Mouse (Mus musculus): ENCODE measurements around the gene Nr2e1. TPM values are rescaled to one million over a fixed set of nuclear protein-coding genes. Genes with fewer than 3 reads are reported as not detected.

Nr2e1 gene
- polyA plus RNA-seq, 1 experiment, result not detected

- Histone ChIP-seq H3K4me3 (ENCODE audit: control insufficient read depth, insufficient read depth, low read length) (no peak overlapping the region), H3K27ac (ENCODE audit: control insufficient read depth, insufficient read depth, low read length) (no peak overlapping the region), H3K4me1 (replicated peaks; ENCODE audit: control insufficient read depth, insufficient read depth, low read length) (no peaks in the 10 kb centered on the region), H3K27me3 (ENCODE audit: control insufficient read depth, insufficient read depth, low read length) (peaks cover 21% of the 10 kb centered on the region), H3K36me3 (ENCODE audit: control insufficient read depth, insufficient read depth, low read length) (no peaks in the 10 kb centered on the region)
- no peak for TF ChIP-seq POLR2A (IDR thresholded peaks at IDR 0.05; ENCODE audit: control insufficient read depth, extremely low read depth, insufficient read depth, low read length, poor library complexity)
- no peak for TF ChIP-seq CTCF (IDR thresholded peaks at IDR 0.05; ENCODE audit: borderline replicate concordance, control insufficient read depth, extremely low read depth, insufficient read depth, low read length, poor library complexity)
- 8% methylated on average over 22 of the region's 22 CpGs for WGBS
- DNase-seq, result no peak
Measured at GRCm38 (mm10) chr10:42578698-42579474, 4.5 kb downstream of the Nr2e1 start.

- Histone ChIP-seq H3K27me3 (ENCODE audit: control insufficient read depth, insufficient read depth, low read length) (peaks cover 24% of the 10 kb centered on the region), H3K36me3 (ENCODE audit: control insufficient read depth, insufficient read depth, low read length) (no peaks in the 10 kb centered on the region), H3K27ac (ENCODE audit: control insufficient read depth, insufficient read depth, low read length) (no peak overlapping the region), H3K4me3 (ENCODE audit: control insufficient read depth, insufficient read depth, low read length) (no peak overlapping the region), H3K4me1 (replicated peaks; ENCODE audit: control insufficient read depth, insufficient read depth, low read length) (no peaks in the 10 kb centered on the region)
- 8% methylated on average over 15 of the region's 15 CpGs for WGBS
- TF ChIP-seq CTCF (IDR thresholded peaks at IDR 0.05; ENCODE audit: borderline replicate concordance, control insufficient read depth, extremely low read depth, insufficient read depth, low read length, poor library complexity) (no peak), POLR2A (IDR thresholded peaks at IDR 0.05; ENCODE audit: control insufficient read depth, extremely low read depth, insufficient read depth, low read length, poor library complexity) (no peak)
- DNase-seq, result no peak
Measured at GRCm38 (mm10) chr10:42578281-42578675, 5.2 kb downstream of the Nr2e1 start.

GRCm38 (mm10) chr10:42577525-42578280 lies 5.7 kb downstream of the Nr2e1 start:
- WGBS, result 10% methylated on average over 15 of the region's 15 CpGs
- Histone ChIP-seq H3K36me3 (ENCODE audit: control insufficient read depth, insufficient read depth, low read length) (no peaks in the 10 kb centered on the region), H3K27me3 (ENCODE audit: control insufficient read depth, insufficient read depth, low read length) (peaks cover 28% of the 10 kb centered on the region), H3K4me1 (replicated peaks; ENCODE audit: control insufficient read depth, insufficient read depth, low read length) (no peaks in the 10 kb centered on the region), H3K27ac (ENCODE audit: control insufficient read depth, insufficient read depth, low read length) (no peak overlapping the region), H3K4me3 (ENCODE audit: control insufficient read depth, insufficient read depth, low read length) (no peak overlapping the region)
- no peak for DNase-seq
- no peak for TF ChIP-seq POLR2A (IDR thresholded peaks at IDR 0.05; ENCODE audit: control insufficient read depth, extremely low read depth, insufficient read depth, low read length, poor library complexity)
- TF ChIP-seq CTCF (IDR thresholded peaks at IDR 0.05; ENCODE audit: borderline replicate concordance, control insufficient read depth, extremely low read depth, insufficient read depth, low read length, poor library complexity), result no peak

- H3K36me3 ChIP-seq (ENCODE audit: control insufficient read depth, insufficient read depth, low read length), result no peaks in the 10 kb centered on the region
- no peak for DNase-seq
- TF ChIP-seq POLR2A (IDR thresholded peaks at IDR 0.05; ENCODE audit: control insufficient read depth, extremely low read depth, insufficient read depth, low read length, poor library complexity) (no peak), CTCF (IDR thresholded peaks at IDR 0.05; ENCODE audit: borderline replicate concordance, control insufficient read depth, extremely low read depth, insufficient read depth, low read length, poor library complexity) (no peak)
- H3K27ac ChIP-seq (ENCODE audit: control insufficient read depth, insufficient read depth, low read length), result no peak overlapping the region
- H3K4me1 ChIP-seq (replicated peaks; ENCODE audit: control insufficient read depth, insufficient read depth, low read length), result no peaks in the 10 kb centered on the region
- H3K4me3 ChIP-seq (ENCODE audit: control insufficient read depth, insufficient read depth, low read length), result no peak overlapping the region
- H3K27me3 ChIP-seq (ENCODE audit: control insufficient read depth, insufficient read depth, low read length), result peaks cover 26% of the 10 kb centered on the region
- 14% methylated on average over 10 of the region's 10 CpGs for WGBS
Measured at GRCm38 (mm10) chr10:42574639-42575038, 8.8 kb downstream of the Nr2e1 start.

GRCm38 (mm10) chr10:42572971-42573370 lies 10.5 kb downstream of the Nr2e1 start:
- no peak overlapping the region for H3K27ac ChIP-seq (ENCODE audit: control insufficient read depth, insufficient read depth, low read length)
- TF ChIP-seq POLR2A (IDR thresholded peaks at IDR 0.05; ENCODE audit: control insufficient read depth, extremely low read depth, insufficient read depth, low read length, poor library complexity) (no peak), CTCF (IDR thresholded peaks at IDR 0.05; ENCODE audit: borderline replicate concordance, control insufficient read depth, extremely low read depth, insufficient read depth, low read length, poor library complexity) (no peak)
- H3K4me1 ChIP-seq (replicated peaks; ENCODE audit: control insufficient read depth, insufficient read depth, low read length), result no peaks in the 10 kb centered on the region
- peaks cover 24% of the 10 kb centered on the region for H3K27me3 ChIP-seq (ENCODE audit: control insufficient read depth, insufficient read depth, low read length)
- no peak for DNase-seq
- WGBS, result 10% methylated on average over 15 of the region's 15 CpGs
- no peaks in the 10 kb centered on the region for H3K36me3 ChIP-seq (ENCODE audit: control insufficient read depth, insufficient read depth, low read length)
- no peak overlapping the region for H3K4me3 ChIP-seq (ENCODE audit: control insufficient read depth, insufficient read depth, low read length)

GRCm38 (mm10) chr10:42572567-42572966 lies 10.9 kb downstream of the Nr2e1 start:
- H3K27me3 ChIP-seq (ENCODE audit: control insufficient read depth, insufficient read depth, low read length), result peaks cover 24% of the 10 kb centered on the region
- H3K36me3 ChIP-seq (ENCODE audit: control insufficient read depth, insufficient read depth, low read length), result no peaks in the 10 kb centered on the region
- H3K27ac ChIP-seq (ENCODE audit: control insufficient read depth, insufficient read depth, low read length), result no peak overlapping the region
- no peak overlapping the region for H3K4me3 ChIP-seq (ENCODE audit: control insufficient read depth, insufficient read depth, low read length)
- WGBS, result 5% methylated on average over 20 of the region's 20 CpGs
- DNase-seq, result no peak
- TF ChIP-seq POLR2A (IDR thresholded peaks at IDR 0.05; ENCODE audit: control insufficient read depth, extremely low read depth, insufficient read depth, low read length, poor library complexity) (no peak), CTCF (IDR thresholded peaks at IDR 0.05; ENCODE audit: borderline replicate concordance, control insufficient read depth, extremely low read depth, insufficient read depth, low read length, poor library complexity) (no peak)
- no peaks in the 10 kb centered on the region for H3K4me1 ChIP-seq (replicated peaks; ENCODE audit: control insufficient read depth, insufficient read depth, low read length)

All from thymus, adult 2 months (tissue).